Mouse (Mus musculus) CH12.LX (cell line): ENCODE measurements at regions not wholly inside any gene's neighbourhood (a gene's known extent, or its start where the extent isn't known, plus 50 kb on each side); places are given as distances from the start of the nearest gene placed in this dataset.

ENCODE experiments used
- DNase-seq: peaks from one replicate; pipeline ENCODE4 v3.0.0-alpha.2; 2013; ENCODE audit errors: extremely low read depth
- H3K27ac ChIP-seq: 2 replicates; pipeline ENCODE4 v1.5.1; 2012; ENCODE audit warnings: low read depth, mild to moderate bottlenecking, control low read depth, moderate library complexity; ENCODE audit not compliant: insufficient read depth
- H3K27me3 ChIP-seq: replicated peaks from 2 replicates; pipeline ENCODE3; 2012; ENCODE audit warnings: inconsistent platforms
- H3K36me3 ChIP-seq, 2 experiments: replicated peaks in 1 of 2; 2 replicates each; pipeline versions ENCODE3 to v1.6.1; 2012; ENCODE audit warnings: inconsistent platforms in 1 of 2, low read length in 1 of 2, mild to moderate bottlenecking in 1 of 2, mixed read lengths in 1 of 2, moderate library complexity in 1 of 2; ENCODE audit not compliant: control insufficient read depth in 1 of 2, insufficient read depth in 1 of 2
- H3K4me1 ChIP-seq, 2 experiments: 2 replicates each; pipeline ENCODE4 v1.6.1; 2012; ENCODE audit warnings: inconsistent platforms in 1 of 2, moderate library complexity in 1 of 2; ENCODE audit not compliant: insufficient read depth in 2 of 2, control insufficient read depth in 1 of 2
- H3K4me2 ChIP-seq: 2 replicates; pipeline ENCODE4 v1.6.1; 2012; ENCODE audit warnings: low read depth, mild to moderate bottlenecking, control low read depth; ENCODE audit not compliant: poor library complexity, insufficient read depth, severe bottlenecking
- H3K4me3 ChIP-seq, 3 experiments: fragments of 150-350 bp in 1 of 3; sonication (generic) in 1 of 3; replicated peaks in 1 of 3; 2 replicates each; pipeline versions ENCODE3 to v1.5.1; 2011 to 2012; ENCODE audit warnings: low read depth in 2 of 3, low read length in 2 of 3, mild to moderate bottlenecking in 2 of 3, moderate library complexity in 2 of 3, control low read depth in 1 of 3, improper control_type of control experiment in 1 of 3, inconsistent platforms in 1 of 3, mixed read lengths in 1 of 3; ENCODE audit not compliant: poor library complexity in 1 of 3
- H3K79me2 ChIP-seq: replicated peaks from 2 replicates; pipeline ENCODE4 v1.6.1; 2012; ENCODE audit warnings: mild to moderate bottlenecking, moderate library complexity; ENCODE audit not compliant: control insufficient read depth, poor library complexity, insufficient read depth, severe bottlenecking; ENCODE audit errors: extremely low read depth
- H3K9ac ChIP-seq: 2 replicates; pipeline ENCODE4 v1.6.1; 2012; ENCODE audit warnings: low read depth, mild to moderate bottlenecking, control low read depth, moderate library complexity; ENCODE audit not compliant: insufficient read depth
- H3K9me3 ChIP-seq: replicated peaks from 2 replicates; pipeline ENCODE3; 2012; ENCODE audit warnings: low read length, inconsistent platforms, mixed read lengths
- CHD2 ChIP-seq: IDR thresholded peaks from 2 replicates; pipeline ENCODE4 v1.6.1; 2011; ENCODE audit warnings: low read length, improper control_type of control experiment
- CTCF ChIP-seq, 2 experiments: IDR thresholded peaks in 1 of 2; conservative IDR thresholded peaks in 1 of 2; 2 replicates each; pipeline ENCODE4 v1.5.1; 2011 to 2012; ENCODE audit warnings: low read depth in 2 of 2, low read length in 2 of 2, improper control_type of control experiment in 1 of 2, inconsistent platforms in 1 of 2, mild to moderate bottlenecking in 1 of 2, moderate library complexity in 1 of 2
- E2F4 ChIP-seq: IDR thresholded peaks from 2 replicates; pipeline ENCODE4 v1.6.1; 2011; ENCODE audit warnings: low read depth, low read length, improper control_type of control experiment; ENCODE audit not compliant: insufficient replicate concordance
- EP300 ChIP-seq: IDR thresholded peaks from 2 replicates; pipeline ENCODE4 v1.6.1; 2011; ENCODE audit warnings: low read length, improper control_type of control experiment
- ETS1 ChIP-seq: conservative IDR thresholded peaks from 2 replicates; pipeline ENCODE4 v1.6.1; 2012; ENCODE audit warnings: low read depth, mild to moderate bottlenecking, inconsistent platforms, low read length, improper control_type of control experiment, moderate library complexity
- HCFC1 ChIP-seq: IDR thresholded peaks from 2 replicates; pipeline ENCODE4 v1.6.1; 2012; ENCODE audit warnings: low read depth, mild to moderate bottlenecking, inconsistent platforms, low read length, improper control_type of control experiment
- JUN ChIP-seq: IDR thresholded peaks from 2 replicates; pipeline ENCODE4 v1.6.1; 2011; ENCODE audit warnings: low read depth, mild to moderate bottlenecking, low read length, improper control_type of control experiment, moderate library complexity; ENCODE audit not compliant: insufficient read depth
- KAT2A ChIP-seq: IDR thresholded peaks from 2 replicates; pipeline ENCODE4 v1.6.1; 2012; ENCODE audit warnings: low read length, improper control_type of control experiment, inconsistent platforms; ENCODE audit not compliant: insufficient replicate concordance
- MAFK ChIP-seq: IDR thresholded peaks from 2 replicates; pipeline ENCODE4 v1.6.1; 2011; ENCODE audit warnings: low read length, improper control_type of control experiment; ENCODE audit not compliant: insufficient replicate concordance
- MAZ ChIP-seq: IDR thresholded peaks from 2 replicates; pipeline ENCODE4 v1.6.1; 2012; ENCODE audit warnings: low read depth, mild to moderate bottlenecking, inconsistent platforms, low read length, improper control_type of control experiment, moderate library complexity
- MYC ChIP-seq: IDR thresholded peaks from 2 replicates; pipeline ENCODE4 v1.6.1; 2011; ENCODE audit warnings: low read depth, mild to moderate bottlenecking, improper control_type of control experiment, low read length
- NRF1 ChIP-seq: IDR thresholded peaks from 2 replicates; pipeline ENCODE4 v1.6.1; 2014; ENCODE audit warnings: low read depth, mild to moderate bottlenecking, inconsistent platforms, low read length, improper control_type of control experiment, moderate library complexity
- PAX5 ChIP-seq: IDR thresholded peaks from 2 replicates; pipeline ENCODE4 v1.6.1; 2012; ENCODE audit warnings: low read length, inconsistent platforms, mixed read lengths
- POLR2A ChIP-seq: IDR thresholded peaks from 2 replicates; pipeline ENCODE4 v1.6.1; 2011; ENCODE audit warnings: low read depth, mild to moderate bottlenecking, improper control_type of control experiment, low read length
- RCOR1 ChIP-seq: conservative IDR thresholded peaks from 2 replicates; pipeline ENCODE4 v1.6.1; 2012; ENCODE audit warnings: low read depth, mild to moderate bottlenecking, inconsistent platforms, low read length, improper control_type of control experiment
- SMC3 ChIP-seq: IDR thresholded peaks from 2 replicates; pipeline ENCODE4 v1.6.1; 2011; ENCODE audit warnings: low read depth, low read length, improper control_type of control experiment
- TCF12 ChIP-seq: IDR thresholded peaks from 2 replicates; pipeline ENCODE4 v1.6.1; 2014; ENCODE audit warnings: low read depth, mild to moderate bottlenecking, inconsistent platforms, low read length, improper control_type of control experiment
- UBTF ChIP-seq: IDR thresholded peaks from 2 replicates; pipeline ENCODE4 v1.6.1; 2012; ENCODE audit warnings: low read depth, mild to moderate bottlenecking, inconsistent platforms, low read length, improper control_type of control experiment, moderate library complexity
- USF2 ChIP-seq: conservative IDR thresholded peaks from 2 replicates; pipeline ENCODE4 v1.6.1; 2011; ENCODE audit warnings: low read depth, low read length, improper control_type of control experiment
- ZMIZ1 ChIP-seq: IDR thresholded peaks from 2 replicates; pipeline ENCODE4 v1.6.1; 2012; ENCODE audit warnings: low read depth, mild to moderate bottlenecking, inconsistent platforms, low read length, improper control_type of control experiment
- ZNF384 ChIP-seq: IDR thresholded peaks from 2 replicates; pipeline ENCODE4 v1.6.1; 2012; ENCODE audit warnings: low read depth, low read length, improper control_type of control experiment, inconsistent platforms
- dilution Hi-C: fragments of 300-500 bp; cut with MboI; formaldehyde crosslinking; loops from 2 replicates; pipeline ENCODE4 v1.14.3; 2020; ENCODE audit warnings: low sequenced_read_pairs; ENCODE audit not compliant: extremely low pct_unique_long_range_greater_than_20kb, extremely low pct_ligation_motif_present
- in situ Hi-C: fragments of 300-500 bp; cut with MboI; formaldehyde crosslinking; loops from 3 replicates; pipeline ENCODE4 v1.14.3; 2019; ENCODE audit warnings: low sequenced_read_pairs, low pct_ligation_motif_present, low pct_unique_long_range_greater_than_20kb, mixed read lengths

DNA sequence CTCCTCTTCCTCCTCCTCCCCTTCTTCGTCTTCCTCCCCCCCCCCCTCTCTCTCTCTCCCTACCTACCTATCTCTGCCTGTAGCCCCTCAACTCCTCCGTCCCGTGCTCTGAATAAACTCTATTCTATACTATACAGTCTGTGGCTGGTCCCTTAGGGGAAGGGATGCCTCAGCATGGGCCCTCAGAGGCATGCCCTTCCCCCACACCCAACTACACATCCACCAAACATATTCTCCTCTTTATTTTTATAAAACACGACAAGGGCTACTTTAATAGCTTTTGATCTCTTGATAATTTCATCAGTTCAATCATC, 206.2 kb upstream of the Phyhipl start:
- no peak for TF ChIP-seq HCFC1
- no peak for TF ChIP-seq USF2
- no peak for TF ChIP-seq UBTF
- no peak for TF ChIP-seq MAFK
- TF ChIP-seq ETS1: no peak
- TF ChIP-seq, all 38 proteins: peak for 0
- no peak overlapping the region for H3K4me2 ChIP-seq
- no peak for DNase-seq
- H3K4me1 ChIP-seq: no peaks in the 10 kb centered on the region
- no peak overlapping the region for H3K4me3 ChIP-seq
- no peak overlapping the region for H3K9ac ChIP-seq
- in situ Hi-C loops: no loop called here
- H3K9me3 ChIP-seq: peaks cover 57% of the 10 kb centered on the region
- dilution Hi-C loops: no loop called here
- no peaks in the 10 kb centered on the region for H3K36me3 ChIP-seq
- H3K27me3 ChIP-seq: no peaks in the 10 kb centered on the region
- no peak overlapping the region for H3K27ac ChIP-seq
- H3K79me2 ChIP-seq: no peaks in the 10 kb centered on the region

DNA sequence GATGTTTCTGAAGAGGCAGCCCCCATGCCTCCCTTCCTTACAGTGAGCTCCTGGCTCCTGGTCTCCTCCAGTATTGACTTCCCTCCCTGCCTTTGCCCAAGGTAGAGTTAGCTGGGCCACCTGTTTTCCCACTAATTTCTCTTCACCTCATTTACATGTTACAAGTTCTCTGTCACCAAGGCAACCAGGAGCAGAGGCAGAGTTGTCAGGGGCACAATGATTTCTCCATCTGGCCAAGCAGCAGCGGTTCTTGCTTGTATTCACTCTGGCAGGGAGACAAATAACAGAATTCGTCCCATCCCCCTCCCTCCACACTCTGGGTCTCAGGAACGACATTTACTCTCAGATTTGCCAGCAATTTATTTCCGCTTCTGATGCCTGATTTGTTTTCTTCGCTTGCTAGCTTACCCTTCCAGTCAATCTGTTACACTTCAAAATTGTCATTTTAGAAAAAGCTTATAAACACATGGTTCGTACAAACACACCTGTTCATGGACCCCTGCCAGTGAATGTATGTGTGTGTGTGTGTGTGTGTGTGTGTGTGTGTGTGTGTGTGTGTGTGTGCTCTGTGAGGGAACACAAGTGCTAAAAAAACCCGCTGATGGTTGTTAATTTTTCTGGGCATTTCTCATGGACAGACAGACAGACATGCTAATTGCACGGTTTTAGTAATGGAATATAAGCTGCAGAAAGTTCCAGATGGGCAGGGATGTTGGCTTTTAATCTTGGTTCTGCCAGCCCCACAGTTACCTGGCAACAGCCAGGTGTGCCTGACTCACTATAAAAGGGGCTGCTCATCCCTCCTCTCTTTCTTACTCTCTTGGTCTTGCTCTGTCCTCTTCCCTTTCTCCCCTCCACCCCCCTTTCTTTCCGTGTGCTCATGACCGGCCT, 205.6 kb upstream of the Phyhipl start:
- H3K27me3 ChIP-seq: no peaks in the 10 kb centered on the region
- no peaks in the 10 kb centered on the region for H3K79me2 ChIP-seq
- in situ Hi-C loops (no loop called here), dilution Hi-C loops (no loop called here)
- H3K4me1 ChIP-seq: no peaks in the 10 kb centered on the region
- H3K9ac ChIP-seq: no peak overlapping the region
- DNase-seq: no peak
- TF ChIP-seq NRF1 (no peak), USF2 (no peak), MAZ (no peak), CTCF (conservative IDR thresholded peaks at IDR 0.05 in 1 of 2, IDR thresholded peaks at IDR 0.05 in 1 of 2; ENCODE audit: low read depth in 2 of 2, low read length in 2 of 2) (no peak), CHD2 (no peak), ZNF384 (no peak), MAFK (no peak), JUN (no peak), KAT2A (no peak), E2F4 (no peak), TCF12 (no peak), RCOR1 (no peak), ZMIZ1 (no peak), PAX5 (no peak), SMC3 (no peak), POLR2A (no peak), MYC (no peak), EP300 (no peak)
- no peaks in the 10 kb centered on the region for H3K36me3 ChIP-seq
- peaks cover 62% of the 10 kb centered on the region for H3K9me3 ChIP-seq
- no peak overlapping the region for H3K4me2 ChIP-seq
- no peak overlapping the region for H3K4me3 ChIP-seq
- H3K27ac ChIP-seq: no peak overlapping the region
